Mouse (Mus musculus) MN1 (cell line): ENCODE measurements around the gene Gpr15.

Experiments used
- DNase-seq: peaks from one replicate; pipeline ENCODE4 v3.0.0-alpha.2; 2016; ENCODE audit warnings: low spot score

Gpr15 gene

DNA sequence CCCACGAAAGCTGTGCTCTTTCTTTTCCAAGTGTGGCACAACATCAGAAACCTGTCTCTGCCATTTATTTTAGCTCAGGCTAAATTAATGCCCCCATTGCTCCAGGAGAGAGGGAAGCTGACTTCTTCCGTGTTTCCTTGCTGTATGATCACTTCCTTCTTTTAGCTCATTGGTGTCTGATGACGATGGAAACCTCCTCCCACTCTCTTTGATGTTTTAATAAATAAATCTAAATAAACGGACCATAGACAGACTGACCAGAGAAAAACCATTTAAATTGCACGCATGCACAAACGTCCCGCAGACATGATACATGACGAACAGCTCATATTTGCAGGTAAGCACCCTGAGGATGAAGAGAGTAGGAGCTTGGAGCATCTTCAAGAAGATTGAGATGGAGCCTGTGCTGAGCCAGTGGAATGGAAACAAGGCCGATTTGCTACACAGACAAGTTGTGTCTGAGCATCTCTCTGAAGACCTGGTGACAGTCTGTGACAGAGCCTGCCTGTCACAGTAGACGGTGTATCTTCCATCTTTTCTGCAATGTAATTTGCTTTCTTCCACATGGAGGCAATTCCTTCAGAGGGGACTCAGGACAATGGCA lies 16.4 kb downstream of the Gpr15 start:
- DNase-seq = no peak

DNA sequence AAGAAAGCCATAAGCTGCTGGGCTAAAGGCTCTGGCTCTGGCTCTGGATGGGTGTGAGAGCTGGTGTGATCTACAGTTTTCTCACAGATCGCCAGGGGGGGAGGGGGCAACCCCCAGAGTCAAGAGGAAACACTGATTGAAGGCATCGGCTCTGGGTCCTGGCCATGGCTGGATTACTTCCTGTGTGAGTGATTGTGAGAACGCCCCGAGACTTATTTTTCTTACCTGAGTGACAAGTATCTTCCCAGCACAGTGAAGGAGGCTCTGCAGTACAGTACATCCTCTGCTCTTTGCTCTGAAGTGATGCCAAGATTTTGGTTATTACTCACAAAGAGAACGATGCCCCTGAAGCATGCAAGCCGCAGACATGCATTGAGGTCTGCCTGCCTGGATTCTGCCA lies 17.1 kb downstream of the Gpr15 start:
- DNase-seq = no peak

DNA sequence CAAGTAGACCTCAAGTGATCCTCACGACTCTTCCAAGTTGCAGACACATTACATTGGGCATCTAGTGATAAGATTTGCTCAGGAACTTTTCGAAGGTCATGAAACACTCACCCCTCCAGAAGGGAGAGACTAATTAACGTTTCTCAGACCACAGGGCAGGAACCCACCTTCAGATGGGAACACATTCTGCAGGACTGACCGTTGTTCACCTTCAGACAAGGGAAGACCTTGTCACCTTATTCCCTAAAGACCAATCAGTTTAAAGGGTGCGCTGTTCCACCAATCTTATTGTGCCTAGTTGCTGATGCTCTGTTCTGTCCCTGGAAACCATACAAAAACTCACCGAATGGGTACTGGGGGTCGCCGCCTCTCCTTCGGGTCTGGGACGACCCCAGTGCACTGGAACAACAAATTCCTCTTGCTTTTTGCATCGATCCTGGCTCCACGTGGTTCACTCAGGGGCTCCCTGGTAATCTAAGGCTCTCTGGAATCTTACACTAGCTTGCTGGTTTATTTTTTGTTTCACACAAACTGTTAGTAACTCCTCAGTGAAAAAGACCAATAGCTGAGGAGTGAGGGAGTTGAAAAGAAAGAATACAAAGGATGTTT lies 17.9 kb downstream of the Gpr15 start:
- no peak for DNase-seq

DNA sequence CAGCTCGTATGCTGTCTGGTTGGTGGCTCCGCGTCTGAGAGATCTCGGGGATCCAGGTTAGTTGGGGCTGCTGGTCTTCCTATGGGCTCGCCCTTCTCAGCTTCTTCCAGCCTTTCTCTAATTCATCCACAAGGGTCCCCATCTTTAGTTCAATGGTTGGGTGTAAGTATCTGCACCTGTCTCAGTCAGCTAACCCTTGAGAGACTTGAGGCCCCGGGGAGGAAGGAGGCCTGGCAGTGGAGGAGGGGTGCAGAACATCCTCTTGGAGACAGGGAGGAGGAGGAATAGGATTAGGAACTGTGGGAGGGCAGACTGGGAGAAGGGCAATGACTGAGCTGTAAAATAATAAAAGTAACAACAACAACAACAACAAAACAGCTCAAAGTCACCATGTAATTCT lies 18.7 kb downstream of the Gpr15 start:
- DNase-seq = no peak

GRCm38 (mm10) chr16:58697261-58697660 lies 21.6 kb downstream of the Gpr15 start:
- DNase-seq = no peak

DNA sequence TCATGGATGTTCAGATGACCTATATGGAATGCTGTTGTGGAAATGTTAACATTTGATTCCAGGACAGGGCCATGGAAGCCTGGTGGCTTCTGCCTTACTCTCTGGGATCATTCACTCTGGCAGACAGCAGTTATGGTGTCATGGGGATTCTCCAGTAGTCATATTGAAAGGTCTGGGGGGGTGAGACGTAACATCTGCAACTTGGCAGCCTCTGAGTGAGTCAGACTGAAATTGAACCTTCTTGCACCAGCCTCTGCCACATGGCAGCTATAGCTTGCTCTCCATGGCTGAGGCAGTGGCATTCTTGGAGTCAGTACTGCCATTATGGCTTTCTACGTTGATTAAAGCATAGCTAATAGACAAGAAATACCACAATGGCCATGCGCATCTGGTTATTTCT lies 22.1 kb downstream of the Gpr15 start:
- no peak for DNase-seq

DNA sequence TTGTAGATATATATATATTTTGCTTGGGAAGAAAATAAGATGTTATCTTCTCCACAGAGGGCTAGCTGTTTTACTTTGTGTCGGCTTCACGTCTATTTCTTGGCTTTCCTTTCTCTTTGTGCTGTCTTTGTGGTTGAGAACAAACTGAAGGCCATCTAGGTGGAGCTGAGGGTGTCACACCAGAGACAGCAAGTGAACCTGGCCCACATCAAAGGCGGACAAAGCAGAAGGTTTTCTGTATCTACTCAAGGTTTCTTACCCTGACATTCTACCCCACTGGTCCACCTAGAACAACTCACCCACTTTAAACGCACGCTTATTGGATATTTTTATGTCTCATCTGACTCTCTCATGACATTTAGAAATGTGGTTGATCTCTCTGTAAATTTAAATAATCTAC lies 24.8 kb downstream of the Gpr15 start:
- DNase-seq = no peak

DNA sequence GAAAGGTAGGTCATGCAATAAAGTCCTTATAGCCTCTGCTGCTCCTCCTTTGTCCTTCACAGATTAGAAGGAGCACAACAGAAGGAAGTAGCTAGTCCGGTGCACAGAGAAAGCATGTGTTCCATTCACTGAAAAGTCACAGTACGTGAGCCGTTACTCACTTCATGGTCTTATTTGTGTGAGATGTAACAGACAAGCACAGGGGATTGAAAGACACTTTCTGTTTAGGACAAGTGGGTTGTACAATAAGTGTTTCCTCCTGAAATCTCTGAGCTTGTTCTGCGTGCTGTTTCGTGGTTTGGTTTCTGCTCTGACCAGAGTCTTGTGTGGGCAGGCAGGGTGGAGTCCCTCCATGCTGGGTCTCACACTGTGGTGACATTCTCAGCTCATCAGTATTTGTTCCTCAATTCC lies 28.5 kb downstream of the Gpr15 start:
- no peak for DNase-seq

DNA sequence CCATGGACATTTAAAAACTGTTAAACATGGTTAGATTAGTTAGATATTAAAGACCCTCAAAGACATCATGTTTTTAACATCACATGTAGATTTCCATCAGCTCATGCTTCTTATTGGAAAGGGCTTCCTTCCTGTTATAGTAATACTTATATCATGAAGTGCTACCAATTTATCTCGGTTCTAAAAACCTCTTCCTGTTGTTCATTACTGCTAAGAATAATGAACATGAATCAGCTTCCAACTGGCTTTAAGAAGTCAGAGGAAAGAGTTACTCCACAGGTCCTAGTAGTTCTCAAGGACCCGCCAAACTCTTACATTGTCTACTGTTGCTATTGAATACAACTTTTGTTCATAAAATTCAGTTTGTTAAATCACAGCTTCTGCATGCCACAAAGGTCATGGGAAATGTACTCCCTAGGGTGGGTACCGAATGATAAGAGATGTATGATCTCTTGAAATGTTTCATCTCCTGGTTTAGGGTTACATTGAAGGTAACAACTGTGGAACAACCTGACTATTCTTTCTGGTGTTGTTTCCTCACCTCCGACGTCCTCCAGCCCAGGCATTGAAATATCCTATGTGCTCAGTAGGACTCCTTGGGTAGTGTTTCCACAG lies 29.2 kb downstream of the Gpr15 start:
- DNase-seq = no peak

GRCm38 (mm10) chr16:58688534-58688933 lies 30.3 kb downstream of the Gpr15 start:
- no peak for DNase-seq

DNA sequence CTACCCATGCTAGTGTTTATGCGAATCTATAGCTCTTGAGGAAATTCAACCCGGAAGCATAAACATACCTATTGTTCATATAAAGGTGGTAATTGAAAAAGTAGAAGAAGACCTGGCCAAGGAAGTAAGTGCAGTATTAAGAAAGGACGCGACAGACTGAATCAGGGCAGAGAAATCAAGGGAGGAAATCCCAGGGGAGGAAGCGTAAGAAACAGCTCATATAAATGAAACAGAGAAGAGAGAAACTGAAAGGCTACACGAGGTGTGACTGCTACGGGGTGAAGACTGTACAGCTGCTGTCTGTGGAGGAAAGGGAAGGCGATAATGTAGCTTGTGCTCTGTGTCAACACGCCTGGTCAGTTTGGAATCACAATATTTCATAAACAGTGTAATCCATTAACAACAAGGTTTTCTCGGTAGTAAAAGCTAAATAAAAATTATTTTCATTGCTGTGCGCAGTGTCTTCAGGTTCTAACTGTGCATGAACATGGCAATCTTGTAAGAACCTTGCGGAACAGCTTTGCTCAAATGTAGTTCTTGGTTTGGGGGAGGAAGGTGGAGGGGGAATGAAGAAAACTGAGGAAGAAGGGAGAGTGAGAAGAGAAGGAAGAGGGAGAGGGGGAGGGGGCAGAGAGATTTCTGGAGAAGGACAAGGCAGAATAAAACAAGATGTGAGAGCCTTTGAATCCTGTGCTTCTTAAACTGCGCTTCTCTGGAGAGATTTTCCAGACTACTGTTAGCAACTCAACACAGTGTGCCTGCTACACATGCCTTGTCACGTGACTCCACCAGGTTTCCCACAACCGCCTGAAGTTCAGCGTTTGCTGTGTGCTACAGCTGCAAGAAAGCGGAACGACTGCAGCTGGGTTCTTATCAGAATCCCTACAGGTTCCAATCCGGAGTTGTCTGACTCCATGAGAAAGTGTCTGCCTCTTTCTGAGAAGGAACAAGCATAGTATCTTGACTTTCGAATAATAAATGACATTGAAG lies 33.0 kb downstream of the Gpr15 start:
- DNase-seq = no peak

DNA sequence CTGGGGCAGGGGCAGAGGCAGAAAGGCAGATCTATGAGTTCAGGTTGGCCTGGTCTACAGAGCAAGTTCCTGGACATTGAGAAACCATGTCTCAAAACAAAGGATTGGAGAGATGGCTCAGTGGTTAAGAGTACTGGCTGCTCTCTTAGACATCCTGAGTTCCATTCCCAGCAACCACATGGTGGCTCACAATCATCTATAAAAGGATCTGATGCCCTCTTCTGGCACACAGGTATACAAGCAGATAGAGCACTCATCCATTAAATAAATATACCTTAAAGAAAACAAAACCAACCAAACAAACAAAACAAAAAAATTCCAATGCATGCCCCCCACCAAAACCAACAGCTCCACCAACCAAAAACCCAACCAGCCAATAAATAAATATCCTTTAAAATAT lies 34.3 kb downstream of the Gpr15 start:
- no peak for DNase-seq

- no peak for DNase-seq
Measured at GRCm38 (mm10) chr16:58683911-58684310, 35.0 kb downstream of the Gpr15 start.

GRCm38 (mm10) chr16:58682870-58683269 lies 36.0 kb downstream of the Gpr15 start:
- DNase-seq = no peak

DNA sequence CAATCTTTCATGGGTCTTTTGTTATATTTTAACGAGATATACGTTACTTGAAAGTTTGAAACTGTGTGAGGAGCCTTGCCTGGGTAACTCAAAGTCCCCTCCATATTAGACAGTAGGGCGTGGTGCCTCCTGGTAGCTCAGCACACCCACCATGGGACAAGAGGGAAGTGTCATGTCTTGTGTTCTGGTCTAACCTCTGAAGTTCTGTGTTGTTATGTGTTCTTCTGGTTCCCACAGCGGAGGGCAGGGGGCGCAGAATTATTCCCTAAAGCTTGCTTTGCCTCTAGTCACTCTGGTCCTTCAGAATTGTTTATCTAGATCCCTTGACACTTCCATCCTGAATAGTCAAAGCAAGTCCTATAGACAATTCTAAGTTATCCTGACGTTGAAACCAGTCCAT lies 36.8 kb downstream of the Gpr15 start:
- DNase-seq = no peak

DNA sequence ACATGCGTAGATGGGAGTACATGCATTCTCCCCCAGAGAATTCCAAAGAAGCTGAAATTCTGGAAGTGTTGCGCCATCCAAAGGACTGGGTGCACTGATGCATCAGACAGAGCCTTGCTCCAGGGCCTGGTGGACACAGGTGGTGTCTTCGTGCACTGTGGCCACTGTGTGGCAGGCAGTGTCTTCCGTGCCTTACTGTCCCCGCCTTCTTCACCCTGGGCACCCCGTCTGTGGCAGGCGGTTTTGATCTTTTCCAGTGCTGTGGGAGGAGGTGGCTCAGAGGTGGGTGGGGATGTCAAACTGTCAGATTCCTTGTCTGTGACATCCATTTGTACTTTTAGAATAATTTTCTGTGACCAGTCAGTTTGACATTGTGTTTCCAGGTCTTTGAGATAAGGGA lies 40.2 kb downstream of the Gpr15 start:
- no peak for DNase-seq

- DNase-seq = no peak
Measured at GRCm38 (mm10) chr16:58677491-58677890, 41.4 kb downstream of the Gpr15 start.

DNA sequence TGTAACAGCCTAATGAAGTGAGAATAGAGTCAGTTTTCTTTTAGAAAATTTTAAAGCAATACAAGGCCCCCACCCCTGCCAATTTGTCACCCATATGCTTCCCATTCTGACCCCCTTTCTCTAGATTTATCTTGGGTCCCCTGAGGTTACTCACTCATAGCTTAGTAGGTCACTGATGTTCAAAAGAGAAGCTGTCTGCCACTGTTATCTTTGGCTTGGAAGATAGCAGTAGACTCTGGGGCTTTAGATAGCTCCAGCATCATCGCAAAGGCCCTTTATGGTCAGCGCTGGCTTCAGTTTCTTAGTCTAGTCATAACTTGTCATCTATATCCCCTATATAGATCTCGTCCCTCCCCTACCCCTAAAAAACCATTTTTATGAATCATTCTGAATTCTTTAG lies 42.2 kb downstream of the Gpr15 start:
- DNase-seq = no peak

DNA sequence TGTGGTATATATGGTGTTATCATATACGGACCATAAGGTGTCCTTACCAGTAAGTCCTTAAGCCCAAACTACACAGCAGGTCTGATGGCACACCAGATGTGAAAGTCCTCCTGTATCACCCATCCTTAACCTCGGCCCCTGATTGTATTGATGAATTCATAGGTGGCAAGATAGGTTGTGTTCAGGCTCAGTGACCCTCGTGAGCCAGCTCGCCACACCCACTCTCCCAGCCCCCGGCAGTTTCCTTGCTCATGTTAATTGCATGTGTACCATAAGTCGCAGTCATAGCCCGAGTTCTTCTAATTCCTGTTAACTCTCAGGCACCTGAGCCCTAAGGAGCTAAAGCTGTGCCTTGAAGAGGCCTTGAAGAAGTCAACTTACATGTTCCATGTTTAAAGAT lies 42.7 kb downstream of the Gpr15 start:
- no peak for DNase-seq

DNA sequence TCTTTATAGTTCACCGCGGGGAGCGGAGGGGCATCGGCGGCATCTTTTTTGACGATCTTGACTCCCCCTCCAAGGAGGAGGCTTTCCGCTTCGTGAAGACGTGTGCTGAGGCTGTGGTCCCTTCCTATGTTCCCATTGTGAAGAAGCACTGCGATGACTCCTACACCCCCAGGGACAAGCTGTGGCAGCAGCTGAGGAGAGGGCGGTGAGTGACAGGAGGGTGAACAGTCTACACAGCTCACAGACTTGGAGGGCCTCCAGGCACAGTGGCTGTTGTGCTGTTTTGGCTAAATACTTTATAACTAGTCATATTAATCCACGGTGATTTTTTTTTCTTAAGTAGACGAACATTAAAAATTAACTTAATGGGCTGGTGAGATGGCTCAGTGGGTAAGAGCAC lies 43.6 kb downstream of the Gpr15 start:
- no peak for DNase-seq

DNA sequence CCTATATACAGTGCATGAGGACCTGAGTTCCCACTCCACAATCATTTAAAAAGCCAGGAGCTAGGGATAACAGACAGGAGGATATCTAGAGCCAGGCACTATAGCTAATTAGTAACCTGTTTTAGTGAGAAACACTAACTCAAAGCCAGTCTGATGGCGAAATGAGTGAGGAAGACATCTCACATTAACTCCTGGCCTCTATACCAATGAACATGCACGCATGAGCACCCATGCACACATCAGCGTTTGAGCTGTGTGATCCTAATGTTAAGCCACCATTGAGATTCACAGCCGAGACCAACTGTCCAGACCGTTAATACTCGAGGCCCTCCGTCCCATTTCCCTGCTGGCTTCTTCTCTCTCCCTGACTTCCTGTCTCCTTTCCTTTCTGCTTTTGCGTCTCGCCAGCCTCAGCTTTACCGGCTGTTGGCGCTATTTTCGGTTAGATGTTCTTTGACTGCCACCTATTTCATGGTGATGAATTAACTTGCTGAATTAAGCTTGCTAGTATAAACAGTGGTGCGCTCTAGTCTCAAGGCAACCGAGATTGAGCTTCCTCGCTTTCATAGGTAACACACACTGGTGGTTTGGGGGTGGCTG lies 45.0 kb downstream of the Gpr15 start:
- no peak for DNase-seq

DNA sequence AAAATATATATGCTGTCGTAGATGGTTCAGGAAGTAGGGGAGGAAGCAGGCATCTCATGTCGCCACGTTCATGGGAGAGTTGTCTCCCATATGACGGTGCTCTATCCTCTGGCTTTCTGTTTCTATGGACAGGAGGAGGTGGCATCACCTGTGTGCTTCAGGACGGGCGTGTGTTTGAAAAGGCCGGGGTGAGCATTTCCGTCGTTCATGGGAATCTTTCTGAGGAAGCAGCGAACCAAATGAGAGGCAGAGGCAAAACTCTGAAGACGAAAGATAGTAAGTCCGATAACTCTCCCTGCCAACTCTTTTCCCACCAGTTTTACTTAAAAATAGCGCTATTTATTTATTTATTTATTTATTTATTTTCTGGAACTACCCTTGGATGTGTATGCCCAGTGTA lies 46.5 kb downstream of the Gpr15 start:
- no peak for DNase-seq
